Mouse (Mus musculus): ENCODE measurements around the gene Car12.
"Not testable (repeated sequence)": the region's sequence is repeated elsewhere in the genome, so short reads cannot be mapped to it uniquely, and the experiment has no call there.

Gene Car12

GRCm38 (mm10) chr9:66784552-66784951 is 71.1 kb downstream of the Car12 start:
- not testable (repeated sequence) for DNase-seq

DNA sequence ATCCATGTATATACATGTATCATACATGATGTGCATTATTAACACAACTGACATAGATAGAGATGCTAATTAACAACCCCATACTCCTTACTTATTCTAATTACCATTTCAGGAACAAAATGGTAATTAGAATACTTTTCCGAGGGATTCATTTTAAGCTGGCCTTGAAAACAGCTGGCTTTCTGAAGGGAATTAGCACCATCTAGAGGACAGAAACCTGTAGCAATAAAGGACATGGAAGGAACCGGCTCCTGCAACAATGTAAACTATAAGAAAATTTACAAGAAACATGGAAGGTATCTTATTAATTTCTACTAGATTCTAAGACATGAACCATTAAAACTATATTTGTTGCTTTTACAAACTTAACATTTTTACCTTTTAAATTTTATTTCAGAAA is 74.3 kb downstream of the Car12 start:
- no peak for DNase-seq

- DNase-seq, result no peak
These were observed 81.4 kb downstream of the Car12 start for GRCm38 (mm10) chr9:66794629-66795463.

DNA sequence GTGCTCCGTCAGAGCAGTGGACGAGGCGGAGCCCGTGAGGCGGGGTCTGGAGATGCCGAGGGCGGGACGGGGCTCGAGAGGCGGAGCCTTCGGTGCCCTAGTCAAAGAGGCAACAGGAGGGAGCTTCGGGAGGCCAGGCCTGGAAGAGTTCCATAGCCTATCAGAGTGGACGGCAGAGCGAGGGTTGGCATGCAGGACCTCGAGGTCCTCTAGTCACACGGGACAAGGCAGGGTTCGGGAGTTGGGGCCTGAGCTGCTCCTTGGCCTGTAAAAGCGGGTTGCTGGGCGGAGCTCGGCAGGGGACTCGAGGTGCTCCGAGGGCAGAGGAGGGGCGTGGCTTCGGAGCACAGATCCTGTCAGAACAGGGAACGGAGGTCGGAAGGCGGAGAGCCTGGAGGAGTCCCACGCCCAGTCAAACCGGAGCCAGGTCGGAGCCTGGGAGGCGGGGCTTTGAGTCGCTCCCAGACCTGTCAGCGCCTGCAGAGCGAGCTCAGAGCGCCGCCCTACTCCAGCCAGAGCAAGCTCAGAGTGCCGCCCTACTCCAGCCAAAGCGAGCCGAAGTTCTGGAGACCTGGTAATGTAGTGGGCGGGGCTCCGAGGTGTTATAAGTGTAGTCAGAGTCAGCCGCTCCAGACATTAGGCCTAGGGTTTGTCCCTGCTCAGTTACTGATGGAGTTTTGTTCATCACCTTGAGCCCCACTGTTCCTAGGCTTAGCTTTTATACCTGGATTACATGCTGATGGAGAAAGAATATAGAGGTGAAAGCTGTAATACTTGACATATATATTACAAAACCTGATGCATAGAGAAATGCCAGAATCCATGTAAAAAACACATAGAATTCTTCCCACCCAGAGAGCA is 82.2 kb downstream of the Car12 start, which contains the start of gene Aph1b:
Aph1b (minus strand) TSS at position 27 of the 861 bp plus-strand sequence.
- DNase-seq, result peak; percentile 98

- no peak for DNase-seq
These were observed 83.3 kb downstream of the Car12 start, which contains the start of gene Gm10647 for GRCm38 (mm10) chr9:66796739-66797138. TSS of gene Gm10647 (plus strand) at chr9:66797039.

GRCm38 (mm10) chr9:66801947-66802346 is 88.5 kb downstream of the Car12 start:
- DNase-seq, result no peak

- peak; percentile 26 for DNase-seq
These were observed 92.5 kb downstream of the Car12 start for GRCm38 (mm10) chr9:66805951-66806350.

DNA sequence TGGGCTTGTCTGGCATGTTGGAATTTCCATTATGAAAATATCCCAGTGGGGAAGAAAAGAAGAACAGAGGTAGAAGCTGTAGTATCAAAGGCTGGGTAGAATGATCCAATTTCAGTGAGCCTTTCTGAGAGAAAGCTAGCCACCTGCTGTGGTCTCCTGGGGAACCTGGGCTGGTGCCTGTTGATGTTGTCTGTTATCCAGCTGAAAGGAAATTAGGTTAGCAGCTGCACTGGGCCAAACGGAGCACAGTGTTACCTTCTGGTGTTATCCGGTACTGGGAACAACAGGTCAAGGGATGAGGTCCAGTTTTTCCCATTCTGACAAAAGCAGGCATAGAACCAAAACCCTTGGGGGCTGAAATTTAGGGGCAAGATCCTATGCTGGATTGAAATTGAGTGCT is 99.9 kb downstream of the Car12 start:
- no peak for DNase-seq
